Comparison of ENCODE assay signal across 11 mouse cellular contexts in genomic region chr10:57727666-57728065, GRCm38 (mm10). TPM values are rescaled to one million over a fixed set of nuclear protein-coding genes. Genes with fewer than 3 reads are reported as not detected.
DNase-seq lines count a peak whose midpoint lies in the region; ATAC-seq and TF ChIP-seq lines count a peak whose summit lies in the region.
"Had no signal": no experiment of that assay in that cellular context is flagged by ENCODE, and none has a peak within 500 bp of the region (broad histone marks: within the 10 kb centered on the region; RNA-seq: fewer than 3 reads in every experiment).

No protein-coding gene starts in this region.

- no peak for TF ChIP-seq EP300 in liver, postnatal 0 days (IDR thresholded peaks at IDR 0.05; ENCODE audit: low read depth)

- TF ChIP-seq CTCF in liver, postnatal 0 days (IDR thresholded peaks at IDR 0.05; ENCODE audit: low read depth): peak; percentile 28; the same call in 1 of the 2 replicates

- no peaks in the 10 kb centered on the region for H3K36me3 ChIP-seq in liver, postnatal 0 days (replicated peaks; ENCODE audit: insufficient read depth, low read length)
- H3K36me3 ChIP-seq in splenic B cell, adult 2 months (ENCODE audit: control insufficient read depth, insufficient read depth, low read length, poor library complexity, severe bottlenecking): peaks cover 6% of the 10 kb centered on the region; the same call in 1 of the 2 replicates
- H3K36me3 ChIP-seq: midbrain, embryonic 12.5 days had no signal

- peak; percentile 78 for ATAC-seq in liver, postnatal 0 days

- no peaks in the 10 kb centered on the region for H3K4me1 ChIP-seq in liver, postnatal 0 days (ENCODE audit: insufficient read depth)
- H3K4me1 ChIP-seq: midbrain, embryonic 12.5 days had no signal

- H3K27me3 ChIP-seq in liver, postnatal 0 days (ENCODE audit: insufficient read depth, low read length): no peaks in the 10 kb centered on the region
- H3K27me3 ChIP-seq in splenic B cell, adult 2 months (ENCODE audit: control insufficient read depth, insufficient read depth, low read length, poor library complexity, severe bottlenecking): no peaks in the 10 kb centered on the region
- H3K27me3 ChIP-seq: midbrain, embryonic 12.5 days had no signal

- no peak overlapping the region for H3K4me3 ChIP-seq in liver, postnatal 0 days (ENCODE audit: low read depth, low read length)
- H3K4me3 ChIP-seq: midbrain, embryonic 12.5 days had no signal

- H3K9me3 ChIP-seq in liver, postnatal 0 days (ENCODE audit: low read length): no peaks in the 10 kb centered on the region
- H3K9me3 ChIP-seq: midbrain, embryonic 12.5 days had no signal

- no peak overlapping the region for H3K4me2 ChIP-seq in liver, postnatal 0 days (ENCODE audit: low read depth, low read length)
- H3K4me2 ChIP-seq: midbrain, embryonic 12.5 days had no signal

- H3K27ac ChIP-seq in liver, postnatal 0 days (ENCODE audit: low read depth): no peak overlapping the region
- H3K27ac ChIP-seq: midbrain, embryonic 12.5 days had no signal

- intact Hi-C loops in left cerebral cortex, postnatal 25 days (cut with DNase I): no loop called here
- intact Hi-C loops in left cerebral cortex, postnatal 10 days (cut with DNase I): no loop called here

- DNase-seq in adrenal gland, adult (ENCODE audit: inconsistent age in 2 of 2, low spot score in 1 of 2): peak; percentile 7 to 31
- DNase-seq in adrenal gland, postnatal 25 days: no peak
- peak; percentile 6 to 31 for DNase-seq in left cerebral cortex, postnatal 25 days (ENCODE audit: low spot score in 2 of 2)
- DNase-seq in left cerebral cortex, postnatal 10 days (ENCODE audit: extremely low spot score in 1 of 2, low spot score in 2 of 2): no peak
- DNase-seq in liver, postnatal 0 days: peak; percentile 23
- DNase-seq in splenic B cell, adult 2 months (ENCODE audit: low read depth, low spot score): peak; percentile 82
- no peak for DNase-seq in gastrocnemius, postnatal 4 days (ENCODE audit: low spot score in 2 of 2)
- DNase-seq in kidney, adult 11 months: no peak
- DNase-seq: kidney, postnatal 4 days had no signal

- no peak overlapping the region for H3K9ac ChIP-seq in liver, postnatal 0 days (replicated peaks)
- H3K9ac ChIP-seq: midbrain, embryonic 12.5 days had no signal

- WGBS in liver, postnatal 0 days (ENCODE audit: insufficient replicate concordance): 32% methylated on average over 8 of the region's 8 CpGs

RNA-seq across cellular contexts. Expression of gene Fabp7, which starts 57.0 kb away (rescaled TPM):
- 0.97 TPM in 1 of 2 replicates, not detected in the other for total RNA-seq in adrenal gland, postnatal 25 days (2021)
- 100 to 1,000 TPM in 1 of 2 experiments, 10 to 100 TPM in 1; 72.9 to 102 TPM for total RNA-seq in left cerebral cortex, postnatal 25 days (2021)
- total RNA-seq in left cerebral cortex, postnatal 10 days (2021): 100 to 1,000 TPM; 348 to 421 TPM
- polyA plus RNA-seq in liver, postnatal 0 days (2015; fragmentation: Nextera tagmentation; extraction: Ambion mirVana): 7.9 TPM in 2 replicates
- 1 to 10 TPM; 2.9 to 3.4 TPM for total RNA-seq in gastrocnemius, postnatal 4 days (2021)
- polyA plus RNA-seq: small intestine, adult 2 months had no signal

Comparison
In these comparisons a context has a peak if more than half of its experiments do, and no peak if none do; other contexts are left out.
1. DNase-seq: peak in adrenal gland, adult (2 of 2), left cerebral cortex, postnatal 25 days (2 of 2), liver, postnatal 0 days (single experiment) and splenic B cell, adult 2 months (single experiment); none in adrenal gland, postnatal 25 days (single experiment), left cerebral cortex, postnatal 10 days (0 of 2), gastrocnemius, postnatal 4 days (0 of 2) and kidney, adult 11 months (single experiment).
2. RNA of gene Fabp7, which starts 57.0 kb away (total RNA-seq): 348 to 421 TPM in left cerebral cortex, postnatal 10 days and 72.9 to 102 TPM in left cerebral cortex, postnatal 25 days; 2.9 to 3.4 TPM in gastrocnemius, postnatal 4 days and 0.97 TPM in adrenal gland, postnatal 25 days; every median in the first group is over 10 times any median in the second.